Comparison of ENCODE assay signal across 9 mouse cellular contexts in the genomic region with DNA sequence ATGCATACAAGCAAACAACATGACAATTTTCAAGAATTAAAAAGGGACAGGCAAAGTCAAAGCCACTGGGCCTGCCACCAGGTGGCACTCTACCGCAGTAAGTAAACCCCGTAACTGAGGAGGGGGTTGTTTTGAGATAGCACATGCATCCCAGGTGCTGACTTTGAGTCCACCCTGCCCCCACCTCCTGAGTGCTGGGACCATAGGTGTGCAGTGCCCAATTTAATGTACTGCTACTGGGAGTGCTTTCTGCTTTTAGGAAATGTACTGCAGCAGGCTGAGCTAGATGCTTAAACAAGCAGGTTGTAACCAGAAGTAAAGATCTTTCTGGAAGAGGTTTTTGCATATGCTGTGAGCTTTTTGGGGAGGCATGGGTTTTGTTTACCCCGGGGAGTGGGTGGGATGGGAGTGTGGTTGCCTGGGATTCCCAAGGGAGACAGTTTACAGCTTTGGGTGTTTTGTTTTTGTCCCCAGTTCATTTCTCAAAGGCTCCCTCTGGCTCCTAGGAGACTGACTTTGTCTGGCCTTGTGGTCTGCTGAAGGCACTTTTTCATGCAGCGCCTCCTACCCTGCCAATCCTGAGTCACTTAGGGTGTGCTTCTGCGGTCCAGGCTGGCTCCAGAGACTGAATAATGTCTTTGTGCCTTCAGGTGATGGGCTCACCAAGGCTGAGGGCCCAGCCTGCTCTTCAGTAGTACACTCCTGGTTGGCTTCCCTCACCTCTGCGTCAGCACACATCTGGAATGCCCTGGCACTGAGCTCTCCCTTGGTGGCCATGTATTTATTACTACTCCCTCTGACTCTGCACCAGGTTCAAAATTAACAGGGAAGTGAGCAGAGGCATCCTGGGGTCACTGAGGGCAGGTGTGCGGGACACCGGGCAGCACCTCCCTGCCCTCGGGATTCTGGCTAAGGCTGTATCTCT. TPM values are rescaled to one million over a fixed set of nuclear protein-coding genes. Genes with fewer than 3 reads are reported as not detected.
DNase-seq lines count a peak whose midpoint lies in the region; ATAC-seq lines count a peak whose summit lies in the region.
"Had no signal": no experiment of that assay in that cellular context is flagged by ENCODE, and none has a peak within 500 bp of the region (broad histone marks: within the 10 kb centered on the region; RNA-seq: fewer than 3 reads in every experiment).

No protein-coding gene starts in this region.

- no peak for ATAC-seq in heart, embryonic 11.5 days (replicated peaks; ENCODE audit: insufficient number of reproducible peaks, low FRiP score, low TSS enrichment)

- peaks cover 17% of the 10 kb centered on the region for H3K36me3 ChIP-seq in heart, embryonic 11.5 days (ENCODE audit: control insufficient read depth, insufficient read depth, low read length)
- H3K36me3 ChIP-seq in embryonic facial prominence, embryonic 10.5 days (replicated peaks), result peaks cover 50% of the 10 kb centered on the region

- no peak overlapping the region for H3K9ac ChIP-seq in heart, embryonic 11.5 days (ENCODE audit: low read depth, low read length)

- H3K9me3 ChIP-seq in heart, embryonic 11.5 days (replicated peaks; ENCODE audit: control insufficient read depth, low read length), result no peaks in the 10 kb centered on the region
- H3K9me3 ChIP-seq in embryonic facial prominence, embryonic 10.5 days, result no peaks in the 10 kb centered on the region
- H3K9me3 ChIP-seq: megakaryocyte, embryonic 14.5 days had no signal

- no peak overlapping the region for H3K27ac ChIP-seq in heart, embryonic 11.5 days (ENCODE audit: low read depth, low read length)
- no peak overlapping the region for H3K27ac ChIP-seq in embryonic facial prominence, embryonic 10.5 days (replicated peaks)

- H3K4me2 ChIP-seq in heart, embryonic 11.5 days, result no peak overlapping the region

- peaks cover 30% of the 10 kb centered on the region for H3K4me1 ChIP-seq in heart, embryonic 11.5 days (ENCODE audit: control insufficient read depth, insufficient read depth, low read length)
- H3K4me1 ChIP-seq in embryonic facial prominence, embryonic 10.5 days, result peaks cover 62% of the 10 kb centered on the region

- H3K27me3 ChIP-seq in heart, embryonic 11.5 days (ENCODE audit: control insufficient read depth, insufficient read depth, low read length), result peaks cover 4% of the 10 kb centered on the region
- peaks cover 17% of the 10 kb centered on the region for H3K27me3 ChIP-seq in embryonic facial prominence, embryonic 10.5 days (replicated peaks; ENCODE audit: low read depth, poor library complexity, severe bottlenecking)

- no peak overlapping the region for H3K4me3 ChIP-seq in heart, embryonic 11.5 days (ENCODE audit: low read depth, low read length)
- H3K4me3 ChIP-seq in embryonic facial prominence, embryonic 10.5 days, result no peak overlapping the region
- H3K4me3 ChIP-seq: megakaryocyte, embryonic 14.5 days had no signal

- 63% methylated on average over 9 of the region's 9 CpGs for WGBS in heart, embryonic 11.5 days (ENCODE audit: insufficient replicate concordance)
- WGBS in embryonic facial prominence, embryonic 10.5 days, result 67% methylated on average over 9 of the region's 9 CpGs

- intact Hi-C loops in heart, postnatal 36 days (cut with DNase I), result loop anchor here (2.0 to 5.0 kb wide), 2 partner anchors 64 to 239 kb away; no protein-coding TSS in a partner anchor
- intact Hi-C loops in left cerebral cortex, postnatal 36 days (cut with DNase I), result loop anchor here (5.0 to 10.0 kb wide), 3 partner anchors 64 to 242 kb away; partner anchors contain the start of genes Btbd17 and Gpr142

- DNase-seq in heart, postnatal 36 days, result peak; percentile 46 to 47
- peak; percentile 70 for DNase-seq in A20 (ENCODE audit: low read depth, low spot score)
- DNase-seq in NIH3T3 (ENCODE audit: low read depth), result peak; percentile 79
- peak; percentile 67 for DNase-seq in embryonic facial prominence, embryonic 10.5 days (ENCODE audit: low spot score)
- DNase-seq in left cerebral cortex, postnatal 36 days (ENCODE audit: low spot score in 2 of 2), result peak; percentile 21 to 35
- DNase-seq in right cerebral cortex, adult 2 months (ENCODE audit: low spot score in 2 of 2), result peak; percentile 46 to 63
- DNase-seq in frontal cortex, postnatal 10 days (ENCODE audit: low spot score in 2 of 2), result no peak

RNA-seq across cellular contexts. Expression of gene Ttyh2, which starts 2.2 kb away (rescaled TPM):
- total RNA-seq in heart, postnatal 36 days (2021), result 1 to 10 TPM; 4.2 to 5.3 TPM
- polyA plus RNA-seq in heart, embryonic 11.5 days (2014; fragmentation: Nextera tagmentation; extraction: Ambion mirVana), result 5.0 and 5.1 TPM in 2 replicates
- 14.9 and 16.1 TPM in 2 replicates for polyA plus RNA-seq in embryonic facial prominence, embryonic 10.5 days (2016; fragmentation: Nextera tagmentation; extraction: Ambion mirVana)
- total RNA-seq in left cerebral cortex, postnatal 36 days (2021), result 10 to 100 TPM; 20.8 to 31.0 TPM

RNA-seq across cellular contexts. Expression of gene Rpl38, which starts 4.7 kb away (rescaled TPM):
- 100 to 1,000 TPM; 567 to 618 TPM for total RNA-seq in heart, postnatal 36 days (2021)
- polyA plus RNA-seq in heart, embryonic 11.5 days (2014; fragmentation: Nextera tagmentation; extraction: Ambion mirVana), result 781 and 853 TPM in 2 replicates
- polyA plus RNA-seq in embryonic facial prominence, embryonic 10.5 days (2016; fragmentation: Nextera tagmentation; extraction: Ambion mirVana), result 1,047 and 1,098 TPM in 2 replicates
- total RNA-seq in left cerebral cortex, postnatal 36 days (2021), result 100 to 1,000 TPM; 750 to 833 TPM

RNA-seq across cellular contexts. Expression of gene Dnaic2, which starts 54.2 kb away (rescaled TPM):
- total RNA-seq in heart, postnatal 36 days (2021), result under 1 TPM; 0.08 to 0.17 TPM
- 0.20 and 0.50 TPM in 2 replicates for polyA plus RNA-seq in heart, embryonic 11.5 days (2014; fragmentation: Nextera tagmentation; extraction: Ambion mirVana)
- 1.7 and 1.8 TPM in 2 replicates for polyA plus RNA-seq in embryonic facial prominence, embryonic 10.5 days (2016; fragmentation: Nextera tagmentation; extraction: Ambion mirVana)
- 1 to 10 TPM in 1 of 2 experiments, under 1 TPM in 1; 0.91 to 2.1 TPM for total RNA-seq in left cerebral cortex, postnatal 36 days (2021)

Comparison
In these comparisons a context has a peak if more than half of its experiments do, and no peak if none do; other contexts are left out.
1. DNase-seq: peak in heart, postnatal 36 days (2 of 2), A20 (single experiment), NIH3T3 (single experiment), embryonic facial prominence, embryonic 10.5 days (single experiment), left cerebral cortex, postnatal 36 days (2 of 2) and right cerebral cortex, adult 2 months (2 of 2); none in frontal cortex, postnatal 10 days (0 of 2).